In the genomic region with DNA sequence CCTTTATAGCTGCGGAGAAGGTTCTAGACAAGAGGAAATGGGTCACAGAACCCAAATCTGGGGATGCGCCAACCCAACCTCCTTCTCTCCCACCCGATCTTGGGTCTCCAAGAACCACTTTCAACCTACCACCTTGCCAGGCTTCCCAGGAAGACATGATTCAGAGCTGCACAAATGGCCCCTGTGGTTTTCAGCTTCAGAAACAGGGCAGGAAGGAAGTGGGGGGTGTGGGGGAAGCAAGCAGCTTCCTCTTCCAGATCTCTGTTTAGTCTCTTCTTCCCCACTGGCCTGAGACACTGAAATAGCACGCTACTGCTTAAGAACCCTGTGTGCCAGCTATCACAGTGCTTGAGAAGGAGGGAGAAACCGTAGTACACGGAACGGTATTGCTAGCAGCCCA, we compare ENCODE assay signal across 12 mouse cellular contexts.
DNase-seq lines count a peak whose midpoint lies in the region; ATAC-seq and TF ChIP-seq lines count a peak whose summit lies in the region.
"Had no signal": no experiment of that assay in that cellular context is flagged by ENCODE, and none has a peak within 500 bp of the region (broad histone marks: within the 10 kb centered on the region; RNA-seq: fewer than 3 reads in every experiment).

No protein-coding gene starts in this region.

- H3K9me3 ChIP-seq in heart, embryonic 12.5 days (replicated peaks): no peaks in the 10 kb centered on the region
- H3K9me3 ChIP-seq in lung, embryonic 16.5 days (ENCODE audit: control insufficient read depth, low read length): no peaks in the 10 kb centered on the region
- H3K9me3 ChIP-seq: neural tube, embryonic 15.5 days had no signal

- DNase-seq in heart, adult 8-10 months (ENCODE audit: low spot score): no peak
- DNase-seq in splenic B cell, adult 2 months (ENCODE audit: low read depth, low spot score): peak; percentile 78
- no peak for DNase-seq in layer of hippocampus, adult 18-20 months (ENCODE audit: low spot score in 2 of 2)
- DNase-seq in cerebellum, postnatal 25 days: no peak
- DNase-seq in adrenal gland, adult 18-20 months (ENCODE audit: low spot score in 2 of 2): no peak
- DNase-seq: heart, postnatal 10 days; kidney, adult 18-20 months had no signal

- no peak overlapping the region for H3K9ac ChIP-seq in heart, embryonic 12.5 days
- H3K9ac ChIP-seq in lung, embryonic 16.5 days (ENCODE audit: low read length): no peak overlapping the region
- H3K9ac ChIP-seq: neural tube, embryonic 15.5 days had no signal

- 50% methylated on average over 7 of the region's 7 CpGs for WGBS in heart, embryonic 12.5 days
- 56% methylated on average over 7 of the region's 7 CpGs for WGBS in lung, embryonic 16.5 days

- peaks cover 6% of the 10 kb centered on the region; the same call in 1 of the 2 replicates for H3K27me3 ChIP-seq in heart, embryonic 12.5 days (replicated peaks)
- H3K27me3 ChIP-seq in lung, embryonic 16.5 days (ENCODE audit: control insufficient read depth, insufficient read depth, low read depth, low read length): no peaks in the 10 kb centered on the region
- no peaks in the 10 kb centered on the region for H3K27me3 ChIP-seq in splenic B cell, adult 2 months (ENCODE audit: control insufficient read depth, insufficient read depth, low read length, poor library complexity, severe bottlenecking)

- no peak for TF ChIP-seq POLR2A in bone marrow macrophage, adult 2 months (IDR thresholded peaks at IDR 0.05; ENCODE audit: borderline replicate concordance, low read depth, low read length)

- H3K4me1 ChIP-seq in heart, embryonic 12.5 days (replicated peaks): no peaks in the 10 kb centered on the region
- H3K4me1 ChIP-seq in bone marrow macrophage, adult 2 months (ENCODE audit: control insufficient read depth, insufficient read depth, low read length): peaks cover 32% of the 10 kb centered on the region
- no peaks in the 10 kb centered on the region for H3K4me1 ChIP-seq in lung, embryonic 16.5 days (replicated peaks; ENCODE audit: control insufficient read depth, insufficient read depth, low read length)
- H3K4me1 ChIP-seq: neural tube, embryonic 15.5 days had no signal

- peak overlapping the region; percentile 16 for H3K4me2 ChIP-seq in heart, embryonic 12.5 days
- no peak overlapping the region for H3K4me2 ChIP-seq in lung, embryonic 16.5 days (ENCODE audit: low read depth, low read length)
- H3K4me2 ChIP-seq: midbrain, embryonic 11.5 days; neural tube, embryonic 15.5 days had no signal

- no peak overlapping the region for H3K4me3 ChIP-seq in heart, embryonic 12.5 days
- peak overlapping the region; percentile 56 for H3K4me3 ChIP-seq in bone marrow macrophage, adult 2 months (ENCODE audit: insufficient read depth, low read length)
- H3K4me3 ChIP-seq in lung, embryonic 16.5 days (ENCODE audit: low read length): no peak overlapping the region
- H3K4me3 ChIP-seq: neural tube, embryonic 15.5 days had no signal

- peak; percentile 58; the same call in 1 of the 2 replicates for ATAC-seq in heart, embryonic 12.5 days (ENCODE audit: insufficient number of reproducible peaks, low FRiP score)
- 0 out of 2 replicates have a peak, but pooled peaks have one; percentile 36 for ATAC-seq in lung, embryonic 16.5 days (ENCODE audit: low read depth)

- TF ChIP-seq CTCF in bone marrow macrophage, adult 2 months (IDR thresholded peaks at IDR 0.05; ENCODE audit: low read depth, low read length): no peak

- no peak overlapping the region for H3K27ac ChIP-seq in heart, embryonic 12.5 days (ENCODE audit: poor library complexity, severe bottlenecking)
- H3K27ac ChIP-seq in bone marrow macrophage, adult 2 months (ENCODE audit: insufficient read depth, low read depth, low read length): peak overlapping the region; percentile 88
- H3K27ac ChIP-seq in lung, embryonic 16.5 days (ENCODE audit: low read length): no peak overlapping the region
- H3K27ac ChIP-seq: neural tube, embryonic 15.5 days had no signal

- no peaks in the 10 kb centered on the region for H3K36me3 ChIP-seq in heart, embryonic 12.5 days
- H3K36me3 ChIP-seq in lung, embryonic 16.5 days (ENCODE audit: control insufficient read depth, insufficient read depth, low read length): no peaks in the 10 kb centered on the region
- H3K36me3 ChIP-seq in splenic B cell, adult 2 months (ENCODE audit: control insufficient read depth, insufficient read depth, low read length, poor library complexity, severe bottlenecking): no peaks in the 10 kb centered on the region; the same call in 1 of the 2 replicates
- H3K36me3 ChIP-seq: neural tube, embryonic 15.5 days had no signal
